Mouse (Mus musculus) CH12.LX (cell line): Measurements from ENCODE around the gene Hfm1.

Experiments
- BHLHE40 ChIP-seq: IDR thresholded peaks from 2 replicates; pipeline ENCODE4 v1.6.1; 2011; ENCODE audit warnings: mild to moderate bottlenecking, low read depth, low read length, improper control_type of control experiment
- CTCF ChIP-seq, 2 experiments: IDR thresholded peaks in 1 of 2; conservative IDR thresholded peaks in 1 of 2; 2 replicates each; pipeline ENCODE4 v1.5.1; 2011 to 2012; ENCODE audit warnings: low read depth in 2 of 2, low read length in 2 of 2, improper control_type of control experiment in 1 of 2, inconsistent platforms in 1 of 2, mild to moderate bottlenecking in 1 of 2, moderate library complexity in 1 of 2
- EP300 ChIP-seq: IDR thresholded peaks from 2 replicates; pipeline ENCODE4 v1.6.1; 2011; ENCODE audit warnings: low read length, improper control_type of control experiment
- ETS1 ChIP-seq: conservative IDR thresholded peaks from 2 replicates; pipeline ENCODE4 v1.6.1; 2012; ENCODE audit warnings: low read depth, mild to moderate bottlenecking, inconsistent platforms, low read length, improper control_type of control experiment, moderate library complexity
- JUND ChIP-seq: conservative IDR thresholded peaks from 2 replicates; pipeline ENCODE4 v1.6.1; 2011; ENCODE audit warnings: low read depth, low read length, improper control_type of control experiment
- MAX ChIP-seq: IDR thresholded peaks from 2 replicates; pipeline ENCODE4 v1.6.1; 2011; ENCODE audit warnings: low read length, improper control_type of control experiment
- NELFE ChIP-seq: IDR thresholded peaks from 2 replicates; pipeline ENCODE4 v1.6.1; 2011; ENCODE audit warnings: low read depth, low read length, improper control_type of control experiment
- POLR2A ChIP-seq: IDR thresholded peaks from 2 replicates; pipeline ENCODE4 v1.6.1; 2011; ENCODE audit warnings: low read depth, mild to moderate bottlenecking, improper control_type of control experiment, low read length
- RAD21 ChIP-seq: IDR thresholded peaks from 2 replicates; pipeline ENCODE4 v1.6.1; 2011; ENCODE audit warnings: low read depth, mild to moderate bottlenecking, low read length, improper control_type of control experiment, moderate library complexity
- USF2 ChIP-seq: conservative IDR thresholded peaks from 2 replicates; pipeline ENCODE4 v1.6.1; 2011; ENCODE audit warnings: low read depth, low read length, improper control_type of control experiment
- ZC3H11A ChIP-seq: IDR thresholded peaks from 2 replicates; pipeline ENCODE4 v1.6.1; 2012; ENCODE audit warnings: low read depth, mild to moderate bottlenecking, inconsistent platforms, low read length, improper control_type of control experiment
- ZMIZ1 ChIP-seq: IDR thresholded peaks from 2 replicates; pipeline ENCODE4 v1.6.1; 2012; ENCODE audit warnings: low read depth, mild to moderate bottlenecking, inconsistent platforms, low read length, improper control_type of control experiment

DNA sequence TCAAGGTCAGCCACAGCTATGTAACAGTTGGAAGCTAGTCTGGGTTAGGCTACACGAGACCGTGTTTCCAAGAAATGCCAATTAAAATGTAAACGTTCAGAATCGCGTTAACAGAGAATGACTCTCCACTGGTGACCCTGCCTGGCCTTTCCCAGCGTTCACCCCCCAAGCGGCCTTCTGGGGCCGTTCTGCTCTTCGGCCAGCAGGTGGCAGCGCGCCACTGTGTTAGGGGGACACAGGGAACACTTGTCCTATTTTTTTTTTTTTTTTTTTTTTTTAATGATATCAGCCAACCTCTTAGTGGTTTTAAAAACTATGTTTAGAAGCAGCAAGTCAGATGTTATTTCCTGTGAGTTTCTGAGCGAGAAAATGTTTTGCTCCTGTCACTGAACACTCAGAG is 123.0 kb downstream of the Hfm1 start:
- TF ChIP-seq EP300 (no peak), ZMIZ1 (no peak), USF2 (no peak), JUND (no peak), MAX (no peak), ETS1 (no peak), POLR2A (no peak), CTCF (conservative IDR thresholded peaks at IDR 0.05 in 1 of 2, IDR thresholded peaks at IDR 0.05 in 1 of 2; ENCODE audit: low read depth in 2 of 2, low read length in 2 of 2) (peak; percentile 54 to 87; a peak in 3 of 4 replicates), ZC3H11A (peak; percentile 15; the same call in 1 of the 2 replicates), BHLHE40 (no peak), RAD21 (peak; percentile 77), NELFE (no peak)
